ENCODE assay signal across 8 mouse cellular contexts in the genomic region with DNA sequence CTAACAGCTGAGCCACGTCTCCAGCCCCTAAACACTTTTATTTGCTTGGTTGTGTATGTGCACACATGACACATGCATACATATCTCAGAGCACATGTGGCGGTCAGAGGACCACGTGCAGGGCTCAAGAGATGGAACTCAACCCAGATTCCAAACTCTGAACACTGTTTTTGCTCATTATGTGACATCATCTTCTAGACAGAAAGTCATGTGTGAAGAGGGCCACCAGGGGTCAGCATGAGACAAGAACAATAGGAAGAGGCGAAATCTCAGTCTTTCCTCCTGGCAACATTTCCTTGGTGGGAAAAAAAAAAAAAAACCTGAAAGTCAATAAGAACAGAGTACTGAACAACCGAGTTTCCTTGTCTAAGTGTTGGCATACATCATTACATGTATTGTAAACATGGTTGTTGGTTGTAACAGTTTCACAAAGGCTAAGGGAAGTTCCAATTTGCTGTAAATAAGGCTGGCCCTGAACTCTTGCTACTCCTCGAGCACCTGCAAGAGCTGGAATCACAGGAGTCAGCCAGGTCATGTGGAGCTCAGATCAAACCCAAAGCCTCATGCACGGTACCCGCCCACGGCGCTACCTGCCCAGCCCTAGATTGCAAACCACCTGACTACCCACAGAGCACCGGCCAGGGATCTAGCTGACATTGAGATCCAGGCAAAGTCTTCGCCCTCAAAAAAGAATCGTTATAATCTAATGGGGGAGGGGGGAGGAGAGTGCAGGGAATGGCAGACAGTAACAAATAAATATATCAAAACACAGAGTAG. TPM values are rescaled to one million over a fixed set of nuclear protein-coding genes. Genes with fewer than 3 reads are reported as not detected.
DNase-seq lines count a peak whose midpoint lies in the region; ATAC-seq and TF ChIP-seq lines count a peak whose summit lies in the region.
"Had no signal": no experiment of that assay in that cellular context is flagged by ENCODE, and none has a peak within 500 bp of the region (broad histone marks: within the 10 kb centered on the region; RNA-seq: fewer than 3 reads in every experiment).

No protein-coding gene starts in this region.

- no peak overlapping the region for H3K4me3 ChIP-seq in MEL (ENCODE audit: control insufficient read depth in 1 of 2, insufficient read depth in 1 of 2, low read depth in 2 of 2, low read length in 2 of 2)
- no peak overlapping the region for H3K4me3 ChIP-seq in hindbrain, postnatal 0 days (ENCODE audit: low read length)
- H3K4me3 ChIP-seq: liver, embryonic 13.5 days had no signal

- no peak overlapping the region for H3K27ac ChIP-seq in MEL (ENCODE audit: control insufficient read depth, low read depth, low read length)
- no peak overlapping the region for H3K27ac ChIP-seq in hindbrain, postnatal 0 days
- H3K27ac ChIP-seq: liver, embryonic 13.5 days had no signal

- H3K79me2 ChIP-seq in MEL (ENCODE audit: control insufficient read depth, insufficient read depth, low read length, poor library complexity) = no peaks in the 10 kb centered on the region

- TF ChIP-seq RAD21 in MEL (IDR thresholded peaks at IDR 0.05; ENCODE audit: low read depth, low read length) = peak; percentile 63

- peak; percentile 50 for ATAC-seq in hindbrain, postnatal 0 days

- DNase-seq in left cerebral cortex, adult 18-20 months (ENCODE audit: low spot score in 2 of 2) = peak; percentile 50 to 51
- no peak for DNase-seq in left cerebral cortex, adult 8-10 months (ENCODE audit: low spot score in 2 of 2)
- DNase-seq in MEL (ENCODE audit: low read depth, low spot score) = peak; percentile 41
- peak; percentile 22 for DNase-seq in c-Kit-positive CD71-positive TER-119-negative erythroid progenitor cells, embryonic 14.5 days (ENCODE audit: low read depth)
- DNase-seq in hindbrain, postnatal 0 days (ENCODE audit: low spot score) = peak; percentile 82
- peak; percentile 65 for DNase-seq in lung, postnatal 10 days
- DNase-seq in thymus, postnatal 0 days (ENCODE audit: low spot score) = peak; percentile 50
- DNase-seq: liver, embryonic 13.5 days had no signal

- H3K9ac ChIP-seq in MEL (ENCODE audit: control insufficient read depth, low read depth, low read length, poor library complexity, severe bottlenecking) = no peak overlapping the region
- no peak overlapping the region for H3K9ac ChIP-seq in hindbrain, postnatal 0 days (replicated peaks; ENCODE audit: low read length)
- H3K9ac ChIP-seq: liver, embryonic 13.5 days had no signal

- TF ChIP-seq EP300 in MEL (IDR thresholded peaks at IDR 0.05; ENCODE audit: low read depth in 1 of 2, low read length in 2 of 2) = no peak

- 54% methylated on average over 13 of the region's 13 CpGs for WGBS in hindbrain, postnatal 0 days

- peak; percentile 21 to 64 (median 25); a peak in 5 of 6 replicates for TF ChIP-seq CTCF in MEL (IDR thresholded peaks at IDR 0.05 in 2 of 3, conservative IDR thresholded peaks at IDR 0.05 in 1 of 3; ENCODE audit: control insufficient read depth in 1 of 3, insufficient read depth in 1 of 3, low read depth in 2 of 3, low read length in 3 of 3, poor library complexity in 1 of 3, severe bottlenecking in 1 of 3)
- TF ChIP-seq CTCF in hindbrain, postnatal 0 days (IDR thresholded peaks at IDR 0.05; ENCODE audit: low read depth) = peak; percentile 75

- H3K27me3 ChIP-seq in MEL (ENCODE audit: control insufficient read depth in 1 of 2, insufficient read depth in 2 of 2, low read length in 2 of 2) = peaks cover 0 to 2% of the 10 kb centered on the region in 2 experiments; a peak in 3 of 4 replicates
- H3K27me3 ChIP-seq in hindbrain, postnatal 0 days (ENCODE audit: insufficient read depth, low read length) = no peaks in the 10 kb centered on the region
- H3K27me3 ChIP-seq: liver, embryonic 13.5 days had no signal

- no peaks in the 10 kb centered on the region for H3K9me3 ChIP-seq in MEL (replicated peaks; ENCODE audit: insufficient read depth, low read length)
- no peaks in the 10 kb centered on the region for H3K9me3 ChIP-seq in hindbrain, postnatal 0 days (ENCODE audit: low read length)
- H3K9me3 ChIP-seq: liver, embryonic 13.5 days had no signal

- TF ChIP-seq POLR2A in MEL (IDR thresholded peaks at IDR 0.05; ENCODE audit: control insufficient read depth in 1 of 2, insufficient read depth in 1 of 2, low read depth in 1 of 2, low read length in 2 of 2, poor library complexity in 1 of 2) = no peak

- no peak overlapping the region for H3K4me2 ChIP-seq in hindbrain, postnatal 0 days (ENCODE audit: low read depth, low read length)
- H3K4me2 ChIP-seq: liver, embryonic 13.5 days had no signal

- H3K4me1 ChIP-seq in MEL (ENCODE audit: control insufficient read depth in 1 of 2, insufficient read depth in 2 of 2, low read length in 2 of 2) = no peaks in the 10 kb centered on the region
- H3K4me1 ChIP-seq in hindbrain, postnatal 0 days (ENCODE audit: insufficient read depth, low read length) = no peaks in the 10 kb centered on the region

- no peaks in the 10 kb centered on the region for H3K36me3 ChIP-seq in MEL (ENCODE audit: control insufficient read depth in 1 of 2, insufficient read depth in 2 of 2, low read length in 2 of 2)
- no peaks in the 10 kb centered on the region for H3K36me3 ChIP-seq in hindbrain, postnatal 0 days (ENCODE audit: insufficient read depth, low read length)
- H3K36me3 ChIP-seq: liver, embryonic 13.5 days had no signal

TF ChIP-seq in MEL, 35 proteins besides CTCF, POLR2A, EP300 and RAD21:
- no peak for TF ChIP-seq NELFE (IDR thresholded peaks at IDR 0.05; ENCODE audit: low read depth, low read length)
- peak; percentile 35; the same call in 1 of the 2 replicates for TF ChIP-seq ZNF384 (IDR thresholded peaks at IDR 0.05; ENCODE audit: low read depth, low read length)
- TF ChIP-seq GATA1 (IDR thresholded peaks at IDR 0.05; ENCODE audit: low read depth, low read length) = no peak
- TF ChIP-seq SMC3 (IDR thresholded peaks at IDR 0.05; ENCODE audit: low read depth, low read length) = peak; percentile 65
- TF ChIP-seq MYC (IDR thresholded peaks at IDR 0.05; ENCODE audit: low read depth, low read length) = no peak
- TF ChIP-seq TBP (IDR thresholded peaks at IDR 0.05; ENCODE audit: low read depth, low read length) = no peak
- TF ChIP-seq POLR2AphosphoS2 (IDR thresholded peaks at IDR 0.05; ENCODE audit: low read length) = no peak
- no peak for TF ChIP-seq USF1 (IDR thresholded peaks at IDR 0.05; ENCODE audit: low read depth, low read length)
- TF ChIP-seq ZC3H11A (IDR thresholded peaks at IDR 0.05; ENCODE audit: low read depth, low read length) = peak; percentile 54; the same call in 1 of the 2 replicates
- no peak for TF ChIP-seq UBTF (IDR thresholded peaks at IDR 0.05; ENCODE audit: borderline replicate concordance, insufficient read depth, low read depth, low read length)
- no peak for TF ChIP-seq MYB (IDR thresholded peaks at IDR 0.05; ENCODE audit: low read depth, low read length)
- TF ChIP-seq GABPA (IDR thresholded peaks at IDR 0.05; ENCODE audit: low read depth, low read length) = no peak
- TF ChIP-seq MAFK (IDR thresholded peaks at IDR 0.05; ENCODE audit: borderline replicate concordance, low read depth, low read length) = no peak
- TF ChIP-seq CHD2 (IDR thresholded peaks at IDR 0.05; ENCODE audit: low read length) = no peak

RNA-seq across cellular contexts. Expression of a gene that starts 23.8 kb away (rescaled TPM):
- total RNA-seq in left cerebral cortex, adult 18-20 months (2021) = 10 to 100 TPM; 11.9 to 14.0 TPM
- 10 to 100 TPM; 11.5 to 15.9 (median 14.1) TPM for total RNA-seq in left cerebral cortex, adult 8-10 months (2022)
- total RNA-seq in MEL (2012; rRNA removed) = not detected in 2 replicates
- polyA plus RNA-seq in MEL (2012; ENCODE audit: insufficient read depth in 1 of 2, insufficient read length in 2 of 2, low read depth in 1 of 2, low replicate concordance in 2 of 2, missing spikeins in 1 of 2) = not detected
- total RNA-seq in hindbrain, postnatal 0 days (2014; rRNA removed) = 15.7 and 18.5 TPM in 2 replicates
- 18.2 and 19.9 TPM in 2 replicates for polyA plus RNA-seq in hindbrain, postnatal 0 days (2015; fragmentation: Nextera tagmentation; extraction: Ambion mirVana)
- 0.04 and 0.22 TPM in 2 replicates for polyA plus RNA-seq in thymus, postnatal 0 days (2015; fragmentation: Nextera tagmentation; extraction: Ambion mirVana)

RNA-seq across cellular contexts. Expression of a gene that starts 50.5 kb away (rescaled TPM):
- total RNA-seq in left cerebral cortex, adult 18-20 months (2021) = 1 to 10 TPM; 9.1 to 9.4 TPM
- 1 to 10 TPM; 6.6 to 8.6 (median 7.8) TPM for total RNA-seq in left cerebral cortex, adult 8-10 months (2022)
- total RNA-seq in MEL (2012; rRNA removed) = not detected in 2 replicates
- not detected for polyA plus RNA-seq in MEL (2012; ENCODE audit: insufficient read depth in 1 of 2, insufficient read length in 2 of 2, low read depth in 1 of 2, low replicate concordance in 2 of 2, missing spikeins in 1 of 2)
- total RNA-seq in hindbrain, postnatal 0 days (2014; rRNA removed) = 9.6 and 13.1 TPM in 2 replicates
- polyA plus RNA-seq in hindbrain, postnatal 0 days (2015; fragmentation: Nextera tagmentation; extraction: Ambion mirVana) = 8.9 and 9.8 TPM in 2 replicates
- polyA plus RNA-seq in thymus, postnatal 0 days (2015; fragmentation: Nextera tagmentation; extraction: Ambion mirVana) = not detected in 2 replicates
- polyA plus RNA-seq: liver, embryonic 13.5 days had no signal

Comparison
In these comparisons a context has a peak if more than half of its experiments do, and no peak if none do; other contexts are left out.
1. DNase-seq: peak in left cerebral cortex, adult 18-20 months (2 of 2), MEL (single experiment), c-Kit-positive CD71-positive TER-119-negative erythroid progenitor cells, embryonic 14.5 days (single experiment), hindbrain, postnatal 0 days (single experiment), lung, postnatal 10 days (single experiment) and thymus, postnatal 0 days (single experiment); none in left cerebral cortex, adult 8-10 months (0 of 2).
2. RNA of a gene that starts 23.8 kb away (total RNA-seq): 15.7 to 18.5 TPM in hindbrain, postnatal 0 days, 11.5 to 15.9 TPM in left cerebral cortex, adult 8-10 months and 11.9 to 14.0 TPM in left cerebral cortex, adult 18-20 months; not detected in MEL; every median in the first group is over 10 times any median in the second.